Mouse (Mus musculus): ENCODE results near the gene Lman1l. TPM values are rescaled to one million over a fixed set of nuclear protein-coding genes. Genes with fewer than 3 reads are reported as not detected.

The Lman1l gene
- polyA plus RNA-seq, 1 experiment from 2014 or later = not detected

DNA sequence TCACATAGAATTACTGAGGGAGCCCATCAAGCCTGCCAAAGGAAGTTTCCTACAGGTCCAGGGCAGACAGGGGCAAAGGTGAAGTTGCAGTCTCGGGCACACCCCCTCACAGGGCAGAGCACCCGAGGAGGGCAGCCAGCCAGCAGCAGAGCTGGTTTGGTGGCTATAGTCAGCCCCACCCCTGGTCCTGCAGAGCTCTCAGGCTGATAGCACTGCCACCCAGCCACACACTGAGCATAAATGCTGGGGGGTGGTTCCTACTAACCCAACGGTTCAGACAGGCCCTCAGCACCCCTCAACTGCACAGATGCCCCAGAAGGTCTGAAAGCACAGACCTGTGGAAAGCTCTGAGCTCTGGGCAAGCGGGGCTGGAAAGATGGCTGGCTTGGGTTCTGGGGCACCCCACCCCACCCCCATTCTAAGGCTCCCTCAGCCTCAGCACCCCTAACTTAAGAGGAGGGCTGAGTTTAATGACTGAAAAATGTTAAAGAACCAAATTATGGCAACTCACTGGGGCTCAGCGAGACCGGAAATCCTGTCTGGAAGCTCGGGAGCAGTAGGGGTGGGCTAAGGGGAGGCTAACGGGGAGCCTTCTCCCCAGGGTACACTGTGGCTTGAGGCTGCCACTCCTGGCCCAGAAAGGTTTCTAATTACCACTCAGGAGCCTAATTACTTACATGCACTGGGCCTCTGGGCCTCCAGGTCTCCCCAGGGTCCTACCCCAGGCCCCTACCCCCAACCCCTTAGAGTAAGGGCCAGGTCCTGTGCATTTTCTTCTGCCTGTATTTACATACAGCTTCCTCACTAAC lies 18.3 kb upstream of the Lman1l start:
- Histone ChIP-seq H3K9ac (replicated peaks) (peak overlapping the region; percentile 54), H3K9me3 (ENCODE audit: low read length) (no peaks in the 10 kb centered on the region), H3K27ac (ENCODE audit: low read depth) (peak overlapping the region; percentile 88), H3K36me3 (replicated peaks; ENCODE audit: insufficient read depth, low read length) (peaks cover 12% of the 10 kb centered on the region), H3K27me3 (ENCODE audit: insufficient read depth, low read length) (no peaks in the 10 kb centered on the region), H3K4me3 (ENCODE audit: low read depth, low read length) (peak overlapping the region; percentile 9; the same call in 1 of the 2 replicates), H3K4me1 (ENCODE audit: insufficient read depth) (peaks cover 85% of the 10 kb centered on the region), H3K4me2 (ENCODE audit: low read depth, low read length) (peak overlapping the region; percentile 69)
- TF ChIP-seq EP300 (IDR thresholded peaks at IDR 0.05; ENCODE audit: low read depth) (no peak), CTCF (IDR thresholded peaks at IDR 0.05; ENCODE audit: low read depth) (no peak)
- DNase-seq = peak; percentile 85
- 14% methylated on average over 8 of the region's 8 CpGs for WGBS (ENCODE audit: insufficient replicate concordance)
- ATAC-seq = peak; percentile 73

DNA sequence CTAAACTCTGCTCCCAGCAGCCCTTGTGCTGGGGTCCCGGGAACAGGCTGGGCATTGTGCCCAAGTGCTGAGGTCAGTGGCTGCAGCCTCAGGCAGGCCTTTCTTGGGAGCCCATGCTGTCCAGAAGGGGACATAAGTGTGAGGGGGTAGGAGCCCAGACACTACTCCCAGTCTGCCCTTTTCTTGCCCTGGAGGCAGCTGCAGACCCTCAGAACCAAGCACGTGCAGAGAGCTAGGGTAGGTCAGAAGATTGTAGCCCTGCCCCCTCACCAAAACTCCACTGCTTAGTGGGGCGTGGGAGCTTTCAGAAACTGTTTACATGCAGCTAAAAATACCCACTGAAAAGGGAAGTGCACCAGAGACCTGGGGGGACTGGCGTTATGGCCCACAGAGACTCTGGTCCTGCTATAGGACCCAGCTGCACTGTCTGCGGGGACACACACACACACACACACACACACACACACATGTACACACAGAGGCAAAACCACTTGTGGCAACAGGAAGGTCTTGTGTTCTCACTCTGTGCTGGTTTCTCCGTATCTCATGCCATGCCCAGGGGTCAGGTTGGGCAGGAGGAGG lies 17.3 kb upstream of the Lman1l start:
- peak; percentile 67 for DNase-seq
- H3K27me3 ChIP-seq (ENCODE audit: insufficient read depth, low read length) = no peaks in the 10 kb centered on the region
- H3K9me3 ChIP-seq (ENCODE audit: low read length) = no peaks in the 10 kb centered on the region
- peak; percentile 34; the same call in 1 of the 2 replicates for TF ChIP-seq EP300 (IDR thresholded peaks at IDR 0.05; ENCODE audit: low read depth)
- no peak for TF ChIP-seq CTCF (IDR thresholded peaks at IDR 0.05; ENCODE audit: low read depth)
- peak; percentile 33 for ATAC-seq
- H3K27ac ChIP-seq (ENCODE audit: low read depth) = peak overlapping the region; percentile 88
- H3K4me1 ChIP-seq (ENCODE audit: insufficient read depth) = peaks cover 77% of the 10 kb centered on the region
- WGBS (ENCODE audit: insufficient replicate concordance) = 7% methylated on average over 6 of the region's 6 CpGs
- no peak overlapping the region for H3K4me3 ChIP-seq (ENCODE audit: low read depth, low read length)
- H3K36me3 ChIP-seq (replicated peaks; ENCODE audit: insufficient read depth, low read length) = peaks cover 16% of the 10 kb centered on the region
- 0 out of 2 replicates have a peak overlapping the region, but pooled peaks have one; percentile 34 for H3K9ac ChIP-seq (replicated peaks)
- peak overlapping the region; percentile 69 for H3K4me2 ChIP-seq (ENCODE audit: low read depth, low read length)

DNA sequence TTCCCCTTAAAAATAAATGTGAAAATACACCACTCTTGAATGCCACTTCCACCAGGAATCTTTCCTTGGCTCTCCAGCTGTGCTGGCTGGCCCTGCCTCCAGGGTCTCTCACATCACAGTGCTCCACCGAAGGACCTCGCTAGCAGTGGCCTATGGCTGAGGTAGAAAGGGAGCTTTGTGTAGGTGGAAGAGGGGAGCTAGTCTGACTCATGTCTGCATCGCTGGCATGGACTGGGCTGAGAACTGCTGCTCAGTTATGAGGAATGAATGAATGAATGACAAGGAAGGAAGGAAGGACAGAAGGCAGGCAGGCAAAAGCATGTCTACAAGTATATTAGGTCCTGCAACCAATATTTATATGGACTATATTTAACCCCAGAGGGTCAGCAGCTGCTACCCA lies 16.7 kb upstream of the Lman1l start:
- DNase-seq = no peak
- Histone ChIP-seq H3K4me1 (ENCODE audit: insufficient read depth) (peaks cover 72% of the 10 kb centered on the region), H3K9me3 (ENCODE audit: low read length) (no peaks in the 10 kb centered on the region), H3K27me3 (ENCODE audit: insufficient read depth, low read length) (no peaks in the 10 kb centered on the region), H3K4me2 (ENCODE audit: low read depth, low read length) (peak overlapping the region; percentile 69), H3K4me3 (ENCODE audit: low read depth, low read length) (no peak overlapping the region), H3K36me3 (replicated peaks; ENCODE audit: insufficient read depth, low read length) (peaks cover 15% of the 10 kb centered on the region), H3K9ac (replicated peaks) (0 out of 2 replicates have a peak overlapping the region, but pooled peaks have one; percentile 34), H3K27ac (ENCODE audit: low read depth) (peak overlapping the region; percentile 88)
- ATAC-seq = no peak
- TF ChIP-seq EP300 (IDR thresholded peaks at IDR 0.05; ENCODE audit: low read depth) = no peak
- TF ChIP-seq CTCF (IDR thresholded peaks at IDR 0.05; ENCODE audit: low read depth) = no peak
- 48% methylated on average over 3 of the region's 3 CpGs for WGBS (ENCODE audit: insufficient replicate concordance)

DNA sequence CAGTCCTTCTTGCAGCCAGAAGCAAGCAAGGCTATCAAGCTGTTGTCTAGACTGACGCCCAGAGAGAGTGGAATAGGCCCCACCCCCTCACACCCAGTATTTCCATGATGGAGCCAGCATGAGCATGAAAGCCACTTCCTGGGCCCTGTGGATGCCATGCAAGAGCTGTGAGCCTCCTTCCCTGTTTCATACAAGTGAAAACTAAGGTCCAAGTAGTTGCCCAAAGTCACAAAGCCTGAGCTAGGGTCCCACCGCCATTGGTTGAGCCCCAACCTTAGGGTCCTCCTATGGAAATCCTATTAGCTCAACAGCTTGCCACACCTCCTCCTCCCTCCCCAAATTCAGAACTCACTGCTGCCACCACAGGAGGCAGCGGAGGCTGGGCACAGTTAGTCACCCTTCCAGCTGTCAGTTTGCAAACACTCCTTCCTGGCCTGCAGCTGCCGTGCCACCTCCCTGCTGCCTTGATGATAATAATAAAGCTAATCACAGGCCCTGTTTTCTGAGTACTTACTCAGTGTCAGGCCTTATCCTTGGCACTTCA lies 13.0 kb upstream of the Lman1l start:
- Histone ChIP-seq H3K4me2 (ENCODE audit: low read depth, low read length) (no peak overlapping the region), H3K36me3 (replicated peaks; ENCODE audit: insufficient read depth, low read length) (peaks cover 47% of the 10 kb centered on the region), H3K9me3 (ENCODE audit: low read length) (no peaks in the 10 kb centered on the region), H3K4me3 (ENCODE audit: low read depth, low read length) (no peak overlapping the region), H3K4me1 (ENCODE audit: insufficient read depth) (peaks cover 34% of the 10 kb centered on the region), H3K27me3 (ENCODE audit: insufficient read depth, low read length) (no peaks in the 10 kb centered on the region), H3K27ac (ENCODE audit: low read depth) (0 out of 2 replicates have a peak overlapping the region, but pooled peaks have one; percentile 5), H3K9ac (replicated peaks) (no peak overlapping the region)
- peak; percentile 43 for DNase-seq
- WGBS (ENCODE audit: insufficient replicate concordance) = 43% methylated on average over 4 of the region's 4 CpGs
- TF ChIP-seq CTCF (IDR thresholded peaks at IDR 0.05; ENCODE audit: low read depth) = peak; percentile 53
- TF ChIP-seq EP300 (IDR thresholded peaks at IDR 0.05; ENCODE audit: low read depth) = 0 out of 2 replicates have a peak, but pooled peaks have one; percentile 16
- peak; percentile 24 for ATAC-seq

DNA sequence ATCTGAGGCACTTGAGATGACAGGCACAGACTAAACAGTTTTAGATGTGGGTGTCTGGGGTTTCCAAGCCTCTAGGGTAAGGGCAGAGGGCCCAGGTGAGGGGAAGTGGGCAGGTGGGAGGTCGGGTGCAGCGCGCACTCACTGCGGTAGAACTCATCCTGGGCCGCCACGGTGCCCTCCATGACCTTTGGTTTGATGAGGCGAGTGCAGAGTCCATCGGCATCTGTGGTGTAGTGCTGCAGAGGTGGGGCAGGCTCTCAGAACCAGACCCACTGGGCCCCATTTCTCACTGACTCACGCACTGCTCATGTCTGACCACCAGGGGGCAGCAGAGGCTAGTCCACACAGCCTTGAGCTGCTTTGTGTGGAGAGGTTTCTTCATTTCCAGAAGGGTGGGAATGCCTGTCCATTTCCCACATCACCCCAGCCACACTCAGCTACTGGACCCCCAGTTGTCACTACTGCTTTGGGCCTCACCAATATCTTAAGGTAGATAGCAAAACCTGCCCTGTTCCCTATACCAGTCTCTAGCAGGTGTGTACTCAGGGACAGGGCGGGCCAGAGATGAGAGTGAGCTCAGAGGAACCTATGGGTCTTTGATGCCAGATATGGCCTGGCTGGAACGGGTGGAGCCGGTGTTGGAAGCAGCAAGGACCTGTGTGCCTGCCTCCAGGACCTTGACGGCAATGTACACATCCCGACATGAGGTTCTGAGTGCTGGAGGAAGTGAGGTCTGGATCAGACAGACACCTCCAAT lies 8.7 kb upstream of the Lman1l start:
- Histone ChIP-seq H3K27me3 (ENCODE audit: insufficient read depth, low read length) (no peaks in the 10 kb centered on the region), H3K27ac (ENCODE audit: low read depth) (peak overlapping the region; percentile 11; the same call in 1 of the 2 replicates), H3K4me2 (ENCODE audit: low read depth, low read length) (no peak overlapping the region), H3K4me3 (ENCODE audit: low read depth, low read length) (no peak overlapping the region), H3K36me3 (replicated peaks; ENCODE audit: insufficient read depth, low read length) (peaks cover 69% of the 10 kb centered on the region), H3K9me3 (ENCODE audit: low read length) (no peaks in the 10 kb centered on the region), H3K9ac (replicated peaks) (no peak overlapping the region), H3K4me1 (ENCODE audit: insufficient read depth) (peaks cover 6% of the 10 kb centered on the region)
- DNase-seq (peak; percentile 88), ATAC-seq (peak; percentile 68)
- TF ChIP-seq CTCF (IDR thresholded peaks at IDR 0.05; ENCODE audit: low read depth) (peak; percentile 99), EP300 (IDR thresholded peaks at IDR 0.05; ENCODE audit: low read depth) (no peak)
- WGBS (ENCODE audit: insufficient replicate concordance) = 59% methylated on average over 14 of the region's 14 CpGs

Measured in liver, postnatal 0 days (tissue).